Mouse (Mus musculus) limb, embryonic 12.5 days (tissue): ENCODE results near the gene Iqgap2. TPM values are rescaled to one million over a fixed set of nuclear protein-coding genes. Genes with fewer than 3 reads are reported as not detected.

Experiments
- ATAC-seq: fragments of 200-750 bp; cut with Nextera tagmentation; 2 replicates; pipeline ENCODE4 v1.8.0; 2017; ENCODE audit warnings: low read depth, moderate TSS enrichment; ENCODE audit not compliant: insufficient number of reproducible peaks, insufficient read depth, low FRiP score, low TSS enrichment
- H3K27ac ChIP-seq: fragments of 300-500 bp; sonication (generic); 2 replicates; pipeline ENCODE4 v1.5.1; 2016; ENCODE audit warnings: mild to moderate bottlenecking, moderate library complexity
- H3K27me3 ChIP-seq: fragments of 300-500 bp; sonication (generic); 2 replicates; pipeline ENCODE4 v1.6.1; 2016; ENCODE audit warnings: mild to moderate bottlenecking, moderate library complexity
- H3K36me3 ChIP-seq: fragments of 300-500 bp; sonication (generic); 2 replicates; pipeline ENCODE4 v1.6.1; 2016; ENCODE audit warnings: mild to moderate bottlenecking, moderate library complexity
- H3K4me1 ChIP-seq: fragments of 300-500 bp; sonication (generic); replicated peaks from 2 replicates; pipeline ENCODE4 v1.6.1; 2016
- H3K4me2 ChIP-seq: fragments of 300-500 bp; sonication (generic); 2 replicates; pipeline ENCODE4 v1.6.1; 2016; ENCODE audit warnings: mild to moderate bottlenecking, moderate library complexity
- H3K4me3 ChIP-seq: fragments of 300-500 bp; sonication (generic); replicated peaks from 2 replicates; pipeline ENCODE4 v1.5.1; 2016; ENCODE audit warnings: mild to moderate bottlenecking
- H3K9ac ChIP-seq: fragments of 300-500 bp; sonication (generic); replicated peaks from 2 replicates; pipeline ENCODE4 v1.6.1; 2016; ENCODE audit warnings: mild to moderate bottlenecking, moderate library complexity
- H3K9me3 ChIP-seq: fragments of 300-500 bp; sonication (generic); 2 replicates; pipeline ENCODE4 v1.6.1; 2016; ENCODE audit warnings: mild to moderate bottlenecking, moderate library complexity
- WGBS: fragments of 180-500 bp; shearing (Covaris S2); methylation state at CpG from one replicate; pipeline ENCODE4 v1.1.7; 2016; 5-methylcytosine and 5-hydroxymethylcytosine counted together
- polyA plus RNA-seq: library from polyadenylated mRNA; unstranded; fragments of >200 nt; fragmentation: Nextera tagmentation; extraction: Ambion mirVana; gene quantifications from 2 replicates; pipeline ENCODE4 v1.2.1, GENCODE M21; 2016

Iqgap2 gene
- polyA plus RNA-seq, 1 experiment from 2014 or later: 12.1 TPM

DNA sequence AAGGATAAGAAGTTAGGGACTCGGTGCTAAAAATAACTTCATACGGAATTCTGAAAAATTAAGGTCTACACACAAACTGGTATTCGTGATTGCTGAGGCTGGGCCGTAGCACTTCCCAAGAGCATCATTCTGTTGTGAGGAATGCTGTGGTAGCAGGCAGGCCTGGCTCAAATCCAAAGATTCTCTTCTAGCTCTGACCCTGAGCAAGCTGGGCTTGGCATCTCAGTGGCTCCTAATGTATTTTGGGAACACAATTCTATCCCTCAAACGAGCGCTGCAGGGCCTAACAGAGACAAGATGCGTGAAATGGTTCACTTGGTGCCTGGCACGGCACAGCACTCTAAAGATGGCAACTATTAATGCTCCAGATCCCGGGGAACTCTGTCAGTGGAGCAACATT is 90.8 kb downstream of the Iqgap2 start:
- Histone ChIP-seq H3K9me3 (no peaks in the 10 kb centered on the region), H3K4me2 (no peak overlapping the region), H3K4me3 (no peak overlapping the region), H3K36me3 (no peaks in the 10 kb centered on the region), H3K4me1 (no peaks in the 10 kb centered on the region; the same call in 1 of the 2 replicates), H3K27ac (no peak overlapping the region), H3K27me3 (no peaks in the 10 kb centered on the region), H3K9ac (no peak overlapping the region)
- no peak for ATAC-seq
- 85% methylated on average over 9 of the region's 9 CpGs for WGBS

- Histone ChIP-seq H3K4me2 (no peak overlapping the region), H3K9ac (no peak overlapping the region), H3K4me1 (peaks cover 6% of the 10 kb centered on the region; the same call in 1 of the 2 replicates), H3K36me3 (no peaks in the 10 kb centered on the region), H3K27me3 (no peaks in the 10 kb centered on the region), H3K9me3 (no peaks in the 10 kb centered on the region), H3K4me3 (no peak overlapping the region), H3K27ac (no peak overlapping the region)
- WGBS: 84% methylated on average over 4 of the region's 4 CpGs
- no peak for ATAC-seq
Observed at GRCm38 (mm10) chr13:95799322-95799721, 92.4 kb downstream of the Iqgap2 start.

DNA sequence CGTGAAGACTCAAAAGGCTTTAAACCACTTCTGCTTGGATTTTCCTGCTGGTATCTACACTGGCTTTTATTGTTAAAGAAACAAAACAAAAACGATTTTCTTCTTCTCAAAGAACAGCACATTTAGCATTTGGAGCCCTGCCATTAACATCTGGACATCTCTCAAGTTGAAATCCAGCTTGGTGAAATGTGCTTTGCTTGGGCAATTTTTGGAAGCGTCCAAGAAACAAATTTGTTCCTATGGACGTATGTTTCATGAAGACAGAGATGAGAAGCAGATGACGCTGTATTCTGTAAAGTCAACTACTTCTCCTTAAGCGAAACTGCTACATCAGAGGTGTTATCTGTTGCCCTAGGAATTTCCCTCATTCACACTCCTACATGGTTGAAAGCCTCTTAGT is 93.0 kb downstream of the Iqgap2 start:
- H3K4me3 ChIP-seq: no peak overlapping the region
- no peaks in the 10 kb centered on the region for H3K36me3 ChIP-seq
- 59% methylated on average over 6 of the region's 6 CpGs for WGBS
- no peaks in the 10 kb centered on the region for H3K27me3 ChIP-seq
- ATAC-seq: no peak
- no peak overlapping the region for H3K4me2 ChIP-seq
- no peak overlapping the region for H3K27ac ChIP-seq
- H3K9me3 ChIP-seq: no peaks in the 10 kb centered on the region
- H3K9ac ChIP-seq: no peak overlapping the region
- peaks cover 6% of the 10 kb centered on the region; the same call in 1 of the 2 replicates for H3K4me1 ChIP-seq

DNA sequence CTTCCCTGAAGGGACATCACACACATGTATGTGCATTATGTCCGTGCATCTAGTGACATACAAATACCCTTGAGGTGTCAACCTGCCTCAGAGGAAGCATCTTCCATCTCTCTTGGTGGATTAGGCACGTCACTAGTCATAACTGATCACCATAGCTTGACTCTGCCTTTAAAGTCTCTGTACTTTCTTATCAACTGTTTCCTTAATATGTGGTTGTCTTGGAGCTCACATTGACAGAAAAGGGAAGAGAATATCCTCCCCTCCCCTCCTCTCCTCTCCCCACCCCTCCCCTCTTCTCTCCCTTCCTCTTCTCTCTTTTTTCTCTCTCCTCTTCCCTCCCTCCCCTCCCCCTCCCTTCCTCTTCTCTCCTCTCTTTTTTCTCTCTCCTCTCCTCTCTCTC is 94.2 kb downstream of the Iqgap2 start:
- Histone ChIP-seq H3K4me3 (no peak overlapping the region), H3K9ac (no peak overlapping the region), H3K4me2 (no peak overlapping the region), H3K4me1 (peaks cover 6% of the 10 kb centered on the region; the same call in 1 of the 2 replicates), H3K9me3 (no peaks in the 10 kb centered on the region), H3K27ac (no peak overlapping the region), H3K36me3 (no peaks in the 10 kb centered on the region), H3K27me3 (no peaks in the 10 kb centered on the region)
- 95% methylated on average over 2 of the region's 2 CpGs for WGBS
- ATAC-seq: no peak

DNA sequence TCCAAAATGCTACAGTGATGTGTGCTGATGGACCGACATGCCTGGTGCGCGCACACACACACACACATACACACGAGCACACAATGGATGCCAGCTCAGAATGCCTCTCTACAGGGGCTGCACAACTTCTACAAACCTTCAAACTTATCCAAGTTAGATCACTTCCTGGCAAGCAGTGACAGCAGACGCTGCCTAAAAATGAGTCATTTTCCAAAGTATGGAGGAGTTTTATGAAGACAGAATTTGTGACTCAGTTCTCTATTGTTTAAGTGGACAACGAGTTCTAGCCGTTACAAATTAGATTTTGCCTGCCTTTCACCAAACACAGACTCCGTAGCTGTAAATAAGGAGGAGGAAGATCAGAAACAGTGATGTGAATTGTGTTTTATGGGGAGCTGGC is 97.4 kb downstream of the Iqgap2 start:
- no peak overlapping the region for H3K9ac ChIP-seq
- H3K27ac ChIP-seq: no peak overlapping the region
- no peaks in the 10 kb centered on the region for H3K27me3 ChIP-seq
- WGBS: 61% methylated on average over 8 of the region's 8 CpGs
- H3K4me2 ChIP-seq: no peak overlapping the region
- no peaks in the 10 kb centered on the region for H3K36me3 ChIP-seq
- no peak overlapping the region for H3K4me3 ChIP-seq
- peaks cover 8% of the 10 kb centered on the region; the same call in 1 of the 2 replicates for H3K4me1 ChIP-seq
- no peak for ATAC-seq
- no peaks in the 10 kb centered on the region for H3K9me3 ChIP-seq

DNA sequence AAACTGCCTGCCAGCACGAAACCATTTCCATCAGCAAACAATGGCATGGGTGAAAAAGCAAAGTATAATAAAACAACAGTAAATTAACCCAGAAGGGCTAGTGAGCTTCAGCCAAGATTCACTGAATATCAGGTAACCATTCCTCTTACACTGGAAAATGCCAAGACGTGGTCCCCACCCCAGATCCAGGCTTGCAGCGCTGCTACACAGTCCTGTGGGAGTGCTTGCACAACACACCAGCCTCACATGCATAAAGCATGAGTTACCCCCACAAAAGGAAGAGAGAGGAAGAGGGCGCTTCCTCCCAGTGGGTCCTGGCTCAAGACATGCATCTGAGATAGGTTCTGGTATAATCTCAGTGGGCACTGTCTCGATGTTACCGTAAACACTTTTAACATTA is 100.8 kb downstream of the Iqgap2 start:
- Histone ChIP-seq H3K36me3 (no peaks in the 10 kb centered on the region), H3K27ac (no peak overlapping the region), H3K9ac (no peak overlapping the region), H3K4me1 (peaks cover 10% of the 10 kb centered on the region; the same call in 1 of the 2 replicates), H3K27me3 (no peaks in the 10 kb centered on the region), H3K4me2 (no peak overlapping the region), H3K4me3 (no peak overlapping the region), H3K9me3 (no peaks in the 10 kb centered on the region)
- 83% methylated on average over 6 of the region's 6 CpGs for WGBS
- ATAC-seq: no peak

DNA sequence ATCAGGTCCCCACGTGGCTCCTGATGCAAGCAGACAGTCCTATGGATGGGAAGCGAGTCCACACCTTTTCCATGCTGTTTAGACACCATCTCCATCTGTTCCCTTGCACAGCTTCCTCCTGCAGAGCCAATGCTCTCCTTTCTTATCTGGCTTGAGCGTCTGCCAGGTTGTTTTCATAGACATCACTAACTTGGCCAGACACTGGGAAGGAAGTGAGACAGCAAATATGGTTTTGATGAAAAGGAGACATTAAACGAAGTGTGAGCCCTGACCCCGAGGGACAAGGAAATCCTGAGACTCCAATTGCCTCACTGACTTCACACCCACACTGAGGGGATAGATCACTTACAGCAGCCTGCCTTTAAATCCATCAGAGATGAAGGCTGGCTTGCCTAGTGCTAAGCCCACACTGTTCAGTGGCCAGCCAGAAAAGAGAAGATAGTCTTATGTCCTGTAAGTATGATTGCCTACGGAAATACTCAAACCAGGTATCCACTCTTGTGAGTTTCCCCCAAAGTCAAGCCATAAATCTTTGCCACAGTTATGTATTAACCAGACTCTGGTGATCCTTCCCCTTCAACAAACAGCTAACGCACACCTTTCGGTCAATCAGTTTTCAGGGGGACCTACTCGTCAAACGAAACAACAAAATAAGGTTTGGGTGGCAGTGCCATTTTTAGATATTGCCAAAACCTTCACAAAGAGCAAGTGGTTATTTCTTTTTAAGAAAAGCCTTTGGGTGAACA is 102.9 kb downstream of the Iqgap2 start:
- no peaks in the 10 kb centered on the region for H3K36me3 ChIP-seq
- peaks cover 15% of the 10 kb centered on the region for H3K4me1 ChIP-seq
- H3K27me3 ChIP-seq: no peaks in the 10 kb centered on the region
- no peak overlapping the region for H3K4me2 ChIP-seq
- no peaks in the 10 kb centered on the region for H3K9me3 ChIP-seq
- WGBS: 60% methylated on average over 10 of the region's 10 CpGs
- no peak overlapping the region for H3K4me3 ChIP-seq
- ATAC-seq: no peak
- H3K9ac ChIP-seq: no peak overlapping the region
- no peak overlapping the region for H3K27ac ChIP-seq

- Histone ChIP-seq H3K27ac (no peak overlapping the region), H3K4me2 (no peak overlapping the region), H3K27me3 (no peaks in the 10 kb centered on the region), H3K9me3 (no peaks in the 10 kb centered on the region), H3K4me3 (no peak overlapping the region), H3K4me1 (peaks cover 55% of the 10 kb centered on the region), H3K9ac (no peak overlapping the region), H3K36me3 (no peaks in the 10 kb centered on the region)
- 66% methylated on average over 2 of the region's 2 CpGs for WGBS
- ATAC-seq: no peak
Observed at GRCm38 (mm10) chr13:95782969-95783332, 108.8 kb downstream of the Iqgap2 start.

DNA sequence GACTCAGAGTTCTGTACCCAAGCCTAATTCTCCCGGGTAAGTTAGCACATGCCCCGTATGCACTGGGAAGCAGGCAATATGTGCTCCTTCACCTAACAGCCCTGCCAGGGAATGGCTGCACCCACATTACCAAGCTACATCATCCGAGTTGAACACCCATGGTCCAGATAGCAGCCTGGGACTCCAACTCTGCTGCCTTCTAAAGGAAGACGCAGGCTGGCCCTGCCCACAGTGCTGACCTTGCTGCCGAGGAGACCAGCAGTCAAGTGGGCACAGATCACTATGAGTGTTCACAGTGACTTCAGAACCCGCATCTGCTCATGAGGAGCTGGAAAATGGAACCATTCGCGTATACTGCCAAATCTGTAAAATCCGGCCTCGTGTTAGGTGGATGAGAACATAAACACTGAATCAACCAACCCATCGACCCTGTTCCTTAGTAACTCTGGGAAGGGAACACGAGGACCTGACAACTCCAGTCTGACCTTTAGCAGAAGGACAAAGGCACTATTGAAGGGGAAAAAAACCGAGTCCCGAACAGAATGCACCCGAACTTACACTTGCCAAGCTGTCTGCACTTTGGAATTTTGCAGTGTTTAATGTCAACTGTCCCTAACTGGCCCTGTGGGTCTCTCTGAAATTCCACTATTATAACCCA is 109.3 kb downstream of the Iqgap2 start:
- H3K36me3 ChIP-seq: no peaks in the 10 kb centered on the region
- no peak for ATAC-seq
- no peak overlapping the region for H3K9ac ChIP-seq
- WGBS: 84% methylated on average over 15 of the region's 15 CpGs
- no peak overlapping the region for H3K4me2 ChIP-seq
- H3K27me3 ChIP-seq: no peaks in the 10 kb centered on the region
- H3K27ac ChIP-seq: no peak overlapping the region
- no peaks in the 10 kb centered on the region for H3K9me3 ChIP-seq
- peaks cover 59% of the 10 kb centered on the region for H3K4me1 ChIP-seq
- H3K4me3 ChIP-seq: no peak overlapping the region

GRCm38 (mm10) chr13:95780038-95780437 is 111.7 kb downstream of the Iqgap2 start:
- H3K27me3 ChIP-seq: no peaks in the 10 kb centered on the region
- WGBS: 65% methylated on average over 7 of the region's 7 CpGs
- no peak overlapping the region for H3K9ac ChIP-seq
- H3K27ac ChIP-seq: no peak overlapping the region
- no peak for ATAC-seq
- no peak overlapping the region for H3K4me2 ChIP-seq
- no peaks in the 10 kb centered on the region for H3K9me3 ChIP-seq
- peaks cover 54% of the 10 kb centered on the region for H3K4me1 ChIP-seq
- H3K4me3 ChIP-seq: no peak overlapping the region
- H3K36me3 ChIP-seq: no peaks in the 10 kb centered on the region

DNA sequence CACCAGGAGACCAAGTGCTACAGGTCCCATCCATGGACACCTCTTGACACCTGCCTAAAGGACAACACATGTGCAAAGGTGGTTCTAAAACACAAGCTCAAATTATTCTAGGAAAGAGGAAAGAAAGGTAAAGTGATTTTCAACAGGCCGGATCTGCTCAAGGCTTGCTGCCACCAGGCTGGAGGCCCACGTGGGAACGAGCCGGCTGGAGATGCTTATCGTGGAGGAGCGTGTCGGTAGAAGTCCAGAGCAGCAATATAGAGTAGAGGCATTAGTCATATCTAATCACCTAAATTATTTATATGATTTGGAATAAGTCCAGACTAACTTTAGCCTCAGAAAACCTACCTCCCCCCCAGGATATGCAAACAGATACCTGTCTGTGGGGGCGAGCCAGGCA is 112.5 kb downstream of the Iqgap2 start:
- Histone ChIP-seq H3K4me2 (0 out of 2 replicates have a peak overlapping the region, but pooled peaks have one; percentile 3), H3K9me3 (no peaks in the 10 kb centered on the region), H3K27ac (0 out of 2 replicates have a peak overlapping the region, but pooled peaks have one; percentile 50), H3K27me3 (no peaks in the 10 kb centered on the region), H3K4me3 (no peak overlapping the region), H3K36me3 (no peaks in the 10 kb centered on the region), H3K4me1 (peaks cover 48% of the 10 kb centered on the region), H3K9ac (no peak overlapping the region)
- WGBS: 81% methylated on average over 8 of the region's 8 CpGs
- ATAC-seq: no peak
